Mouse (Mus musculus) olfactory bulb, adult 2 months (tissue): ENCODE results near the gene Mecom.

Experiments
- CTCF ChIP-seq: fragments of 200-500 bp; IDR thresholded peaks from 2 replicates; pipeline ENCODE4 v1.5.1; 2012; ENCODE audit warnings: low read depth, mild to moderate bottlenecking, low read length, moderate library complexity; ENCODE audit not compliant: insufficient read depth
- POLR2A ChIP-seq: fragments of 200-500 bp; IDR thresholded peaks from 2 replicates; pipeline ENCODE4 v1.6.1; 2012; ENCODE audit warnings: mild to moderate bottlenecking, low read depth, low read length, moderate library complexity; ENCODE audit not compliant: insufficient read depth

DNA sequence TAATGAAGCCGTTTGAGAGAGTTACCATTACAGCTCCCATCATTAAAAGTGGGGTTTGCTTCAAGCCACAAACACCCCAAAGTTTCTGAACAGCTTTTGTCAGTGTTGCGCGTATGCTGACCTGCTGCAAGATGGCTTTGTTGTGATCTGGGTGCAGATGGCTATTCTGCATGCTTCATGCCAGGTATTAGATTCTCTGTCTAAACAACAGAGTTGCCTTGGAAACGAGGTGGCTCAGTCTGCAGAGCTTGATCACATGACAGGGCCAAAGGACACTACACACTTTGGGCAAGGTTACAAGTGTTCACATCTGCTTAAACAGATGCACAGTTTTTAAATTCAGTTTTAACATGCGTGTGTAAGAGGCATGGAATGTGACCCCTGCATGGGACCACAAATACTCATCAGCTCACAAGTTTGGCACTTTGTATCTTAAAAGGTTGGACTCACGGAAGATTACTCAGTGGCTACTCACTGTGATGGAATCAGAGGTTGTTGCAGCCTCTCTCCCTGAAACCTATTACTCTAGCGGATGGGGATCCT is 390.6 kb downstream of the Mecom start:
- no peak for TF ChIP-seq POLR2A
- no peak for TF ChIP-seq CTCF
